Mouse (Mus musculus) Patski (cell line): ENCODE results near the gene Cyld. TPM values are rescaled to one million over a fixed set of nuclear protein-coding genes. Genes with fewer than 3 reads are reported as not detected.
A peak's percentile ranks its signal among the peaks of the same experiment; 100 is the strongest.

Experiments used
- ATAC-seq: fragments of 100-300 bp; one replicate; pipeline ENCODE4 v1.8.0; 2021
- CTCF ChIA-PET: fragments of 350-600 bp; sonication (Branson Sonifier 250); formaldehyde crosslinking; loops from one replicate; lab custom pipeline; 2022; ENCODE audit warnings: inconsistent platforms; lab: Charles Lee
- POLR2A ChIA-PET: fragments of 350-600 bp; sonication (Branson Sonifier 250); formaldehyde crosslinking; loops from one replicate; lab custom pipeline; 2022; ENCODE audit warnings: antibody characterized with exemption, inconsistent platforms; lab: Charles Lee
- DNase-seq: peaks from one replicate; pipeline ENCODE4 v3.0.0-alpha.2; 2011; ENCODE audit warnings: low read depth, low spot score
- H3K27me3 ChIP-seq: fragments of 371-371 bp; one replicate; pipeline ENCODE4 v1.5.1; 2021
- CTCF ChIP-seq: fragments of 100-300 bp; IDR thresholded peaks from one replicate; pipeline ENCODE4 v1.5.1; 2021
- in situ Hi-C: fragments of 300-500 bp; cut with MboI; formaldehyde crosslinking; loops from 3 replicates; pipeline ENCODE4 v1.11.1; 2018; ENCODE audit warnings: low pct_unique_long_range_greater_than_20kb, mixed read lengths
- polyA plus RNA-seq: library from polyadenylated mRNA; unstranded; gene quantifications from one replicate; pipeline ENCODE4 v1.2.3, GENCODE M21; 2021

Cyld gene
- polyA plus RNA-seq, 1 experiment from 2014 or later: 46.7 TPM

DNA sequence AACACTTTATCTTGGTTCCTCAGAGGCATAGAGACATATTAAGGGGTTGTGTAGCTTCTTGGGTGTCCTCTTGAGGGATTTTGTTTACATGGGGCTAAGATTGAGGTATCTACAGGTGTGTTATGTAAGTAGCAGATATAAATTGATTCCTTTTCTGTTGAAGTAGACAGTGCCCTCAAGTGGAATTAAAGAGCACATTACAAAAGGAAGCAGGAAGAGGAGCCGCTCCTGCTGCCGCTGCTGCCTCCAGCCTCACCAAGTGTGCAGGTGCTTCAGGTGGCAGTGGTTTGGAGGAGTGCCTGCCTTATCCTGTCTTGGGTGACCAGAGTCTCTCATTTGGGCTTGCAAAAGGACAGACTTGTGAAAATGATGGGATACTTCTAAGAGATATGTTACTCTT lies 4.8 kb downstream of the Cyld start:
- no peaks in the 10 kb centered on the region for H3K27me3 ChIP-seq
- ChIA-PET CTCF (interaction anchor here (1.0 to 1.7 kb wide), 4 partner anchors 13 to 53 kb away, joined by 3 to 5 read pairs (median 4); no protein-coding TSS in a partner anchor), POLR2A (no interaction called here)
- ATAC-seq: no peak
- no peak for DNase-seq
- no peak for TF ChIP-seq CTCF
- in situ Hi-C loops: loop anchor here (5.0 to 25.0 kb wide), 2 partner anchors 69 to 439 kb away; partner anchors contain the start of gene Adcy7

DNA sequence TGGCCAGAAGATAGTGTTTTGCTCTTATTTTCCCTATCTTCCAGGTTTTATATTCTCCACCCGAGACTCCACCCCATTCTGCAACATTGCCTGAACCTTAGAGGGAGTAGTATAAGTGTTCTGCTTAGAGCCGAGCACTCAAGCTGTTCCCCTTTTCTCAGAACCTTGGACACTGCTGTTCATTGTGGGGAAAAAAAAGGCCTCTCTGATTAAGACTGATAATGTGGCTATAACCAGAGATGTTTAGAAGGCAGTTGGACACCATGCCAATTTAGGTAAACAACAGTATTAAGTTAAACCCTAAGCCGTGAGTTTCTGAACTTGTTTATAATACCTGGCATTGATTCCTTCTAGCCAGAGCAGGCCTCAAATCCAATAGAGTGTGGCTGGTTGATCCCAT lies 6.0 kb downstream of the Cyld start:
- ChIA-PET CTCF (interaction anchor here (1.1 kb wide), 1 partner anchor 22 kb away, joined by 3 read pairs; no protein-coding TSS in a partner anchor), POLR2A (no interaction called here)

GRCm38 (mm10) chr8:88723256-88723963 lies 26.6 kb downstream of the Cyld start:
- CTCF ChIA-PET: interaction anchor here (2.3 kb wide), 1 partner anchor 32 kb away, joined by 6 read pairs; no protein-coding TSS in a partner anchor
- H3K27me3 ChIP-seq: no peaks in the 10 kb centered on the region
- DNase-seq: no peak
- POLR2A ChIA-PET: no interaction called here
- no peak for TF ChIP-seq CTCF
- in situ Hi-C loops: loop anchor here (25.0 kb wide), 1 partner anchor 461 kb away; the partner anchor contains the start of gene Adcy7
- no peak for ATAC-seq

More for the DNA sequence above, 6.0 kb downstream of the Cyld start:
- no peak for DNase-seq
- H3K27me3 ChIP-seq: no peaks in the 10 kb centered on the region
- in situ Hi-C loops: loop anchor here (5.0 to 25.0 kb wide), 2 partner anchors 71 to 441 kb away; partner anchors contain the start of gene Adcy7
- ATAC-seq: no peak
- TF ChIP-seq CTCF: no peak

- TF ChIP-seq CTCF: peak; percentile 88
- ATAC-seq (peak; percentile 86), DNase-seq (peak; percentile 37)
- CTCF ChIA-PET: interaction anchor here (1.0 to 2.6 kb wide), 17 partner anchors 10 to 1077 kb away, joined by 3 to 19 read pairs (median 4); partner anchors contain the start of gene Cyld
- peaks cover 3% of the 10 kb centered on the region for H3K27me3 ChIP-seq
- POLR2A ChIA-PET: no interaction called here
- in situ Hi-C loops: loop anchor here (5.0 to 10.0 kb wide), 2 partner anchors 123 to 1030 kb away; no protein-coding TSS in a partner anchor
Measured at GRCm38 (mm10) chr8:88755175-88755791, 58.5 kb downstream of the Cyld start.

DNA sequence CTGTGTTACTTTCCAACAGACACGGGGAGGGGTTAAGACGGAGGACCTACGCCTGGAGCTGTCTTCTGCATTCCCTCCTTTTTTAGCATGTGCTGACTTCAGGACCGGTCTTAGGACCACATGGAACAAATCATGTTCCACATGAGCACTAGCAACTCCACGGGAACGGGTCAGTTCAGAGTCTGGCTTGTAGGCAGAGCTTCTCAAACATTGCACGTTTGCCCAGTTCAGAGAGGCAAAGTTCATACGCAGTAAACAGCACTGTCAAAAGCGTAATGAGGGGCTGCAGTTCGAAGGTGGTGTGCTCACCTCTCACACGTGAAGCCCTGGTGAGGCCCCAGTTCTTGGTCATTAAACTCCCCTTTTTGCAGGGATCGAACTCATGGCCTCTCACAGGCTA lies 65.2 kb downstream of the Cyld start:
- no peak for ATAC-seq
- ChIA-PET POLR2A (no interaction called here), CTCF (no interaction called here)

DNA sequence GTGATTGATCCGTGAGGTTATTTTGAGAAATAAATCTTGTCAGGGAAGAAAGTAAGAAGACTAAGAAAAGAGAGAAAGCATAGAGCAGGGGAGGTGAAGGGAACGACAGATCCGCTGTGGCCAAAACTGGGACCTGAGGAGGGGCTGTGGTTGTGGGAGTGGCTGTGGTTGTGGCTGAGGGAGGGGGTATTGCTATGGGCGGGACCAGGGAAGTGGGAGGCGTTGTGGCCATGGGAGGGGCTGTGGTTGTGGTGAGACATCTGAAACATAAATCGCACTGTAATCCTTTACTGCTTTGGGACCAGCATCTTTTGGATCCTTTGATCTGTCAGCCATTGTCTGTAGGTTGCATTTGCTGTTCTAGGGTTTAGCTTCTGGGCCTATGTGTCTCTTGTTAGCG lies 74.4 kb downstream of the Cyld start:
- DNase-seq: no peak
- CTCF ChIA-PET: no interaction called here
- peaks cover 5% of the 10 kb centered on the region for H3K27me3 ChIP-seq
- in situ Hi-C loops: no loop called here
- no peak for TF ChIP-seq CTCF
- POLR2A ChIA-PET: no interaction called here
- ATAC-seq: no peak

More for the DNA sequence above, 65.2 kb downstream of the Cyld start:
- peaks cover 3% of the 10 kb centered on the region for H3K27me3 ChIP-seq
- TF ChIP-seq CTCF: no peak
- in situ Hi-C loops: no loop called here
- DNase-seq: no peak

DNA sequence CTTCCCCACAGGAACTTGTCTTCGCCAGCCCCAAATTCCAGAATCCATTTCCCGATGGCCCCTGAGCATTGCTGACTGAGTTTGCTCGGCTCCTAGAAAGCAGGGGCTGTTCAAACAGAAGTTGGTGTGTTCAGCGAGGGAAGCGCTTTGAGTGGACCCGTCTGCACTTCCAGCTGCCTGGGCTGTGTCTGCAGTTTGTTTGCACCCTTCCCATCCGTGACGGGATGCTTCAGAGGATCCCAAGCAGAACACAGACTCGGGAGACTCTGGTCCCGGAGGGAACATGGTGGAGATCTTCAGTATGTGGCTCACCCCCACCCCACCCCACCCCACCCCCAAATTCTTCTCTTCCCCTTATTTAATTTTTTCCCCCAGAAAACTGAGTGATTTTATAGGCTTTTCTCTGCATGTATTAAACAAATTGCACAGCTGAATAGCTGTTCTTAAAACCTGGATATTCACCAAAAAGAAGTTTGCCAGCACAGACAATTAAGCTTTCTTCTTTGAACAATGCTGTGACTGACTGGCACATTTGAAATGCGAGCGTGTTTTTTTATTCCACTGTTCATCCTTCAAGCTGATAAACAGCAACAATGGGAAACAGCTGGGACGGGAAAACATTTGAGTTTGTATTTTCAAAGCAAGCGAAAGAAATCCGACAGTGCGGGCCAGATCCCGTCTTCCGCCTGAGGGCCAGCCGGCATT lies 77.9 kb downstream of the Cyld start:
- in situ Hi-C loops: no loop called here
- no peak for DNase-seq
- ChIA-PET POLR2A (no interaction called here), CTCF (interaction anchor here (1.2 to 1.5 kb wide), 2 partner anchors 12 to 18 kb away, joined by 3 to 4 read pairs; no protein-coding TSS in a partner anchor)
- TF ChIP-seq CTCF: no peak
- H3K27me3 ChIP-seq: peaks cover 8% of the 10 kb centered on the region
- no peak for ATAC-seq

DNA sequence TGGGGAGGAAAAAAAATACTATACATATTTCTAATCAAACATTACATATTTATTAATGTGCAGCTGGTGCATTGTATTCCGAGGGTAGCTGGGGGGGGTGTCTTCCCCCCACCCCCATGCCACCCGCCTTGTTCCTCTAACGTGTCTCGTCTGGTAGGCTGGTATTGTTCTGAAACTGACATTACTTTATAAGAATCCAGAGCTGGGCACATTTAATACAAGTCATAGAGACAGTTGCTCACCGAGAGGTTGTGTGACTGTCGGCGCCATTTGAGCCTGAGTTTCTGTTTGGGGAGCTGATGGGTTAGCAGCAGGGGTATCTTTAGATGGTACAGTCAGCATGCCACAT lies 78.4 kb downstream of the Cyld start:
- no peak for ATAC-seq
- ChIA-PET POLR2A (no interaction called here), CTCF (interaction anchor here (1.2 to 1.5 kb wide), 2 partner anchors 11 to 17 kb away, joined by 3 to 4 read pairs; no protein-coding TSS in a partner anchor)
- no peak for TF ChIP-seq CTCF
- in situ Hi-C loops: no loop called here
- DNase-seq: no peak
- peaks cover 8% of the 10 kb centered on the region for H3K27me3 ChIP-seq

DNA sequence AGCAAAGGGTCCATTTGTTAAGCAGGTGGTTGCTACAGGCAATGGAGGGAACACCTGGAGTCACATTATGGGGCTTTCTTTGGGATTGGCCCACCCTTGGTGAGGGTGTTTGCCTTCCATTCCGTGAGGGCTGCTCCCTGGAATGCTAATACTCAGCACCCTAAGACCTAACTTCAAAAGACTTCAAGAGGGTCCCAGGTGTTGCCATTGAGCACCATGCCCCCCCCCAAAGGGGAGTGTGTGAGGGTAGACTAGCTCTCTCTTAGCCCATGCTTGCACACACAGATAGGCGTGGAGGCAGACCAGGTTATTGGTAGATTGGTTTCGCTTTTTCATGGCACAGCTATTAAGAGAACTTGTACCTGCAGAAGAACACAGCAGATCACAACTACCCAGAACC lies 83.3 kb downstream of the Cyld start:
- TF ChIP-seq CTCF: no peak
- peaks cover 3% of the 10 kb centered on the region for H3K27me3 ChIP-seq
- POLR2A ChIA-PET: no interaction called here
- DNase-seq: no peak
- no peak for ATAC-seq
- CTCF ChIA-PET: interaction anchor here (1.7 to 1.8 kb wide), 2 partner anchors 10 to 25 kb away, joined by 4 to 6 read pairs; no protein-coding TSS in a partner anchor
- in situ Hi-C loops: no loop called here

DNA sequence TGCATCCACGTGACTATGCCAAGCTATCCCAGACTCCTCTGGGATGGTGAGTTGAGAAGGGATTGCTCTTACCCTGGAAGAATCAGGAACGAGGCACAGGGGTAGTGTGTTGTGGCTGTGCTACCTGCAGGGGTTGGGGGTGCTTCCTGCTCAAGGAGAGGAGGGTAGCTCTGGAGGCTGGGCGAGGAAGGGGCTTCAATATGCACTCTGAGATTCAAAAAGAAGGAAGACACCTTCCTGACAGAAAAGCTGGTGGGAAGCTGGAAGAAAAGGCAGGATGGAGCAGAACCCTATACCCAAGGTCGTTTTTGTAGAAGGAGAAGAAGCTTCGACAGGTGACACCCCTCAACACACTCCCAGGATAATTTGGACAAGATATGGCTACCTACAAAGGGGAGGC lies 84.5 kb downstream of the Cyld start:
- peaks cover 3% of the 10 kb centered on the region for H3K27me3 ChIP-seq
- DNase-seq (no peak), ATAC-seq (no peak)
- in situ Hi-C loops: no loop called here
- ChIA-PET POLR2A (interaction anchor here (0.6 kb wide), 1 partner anchor 791 kb away, joined by 3 read pairs; no protein-coding TSS in a partner anchor), CTCF (interaction anchor here (1.7 to 1.8 kb wide), 2 partner anchors 9 to 26 kb away, joined by 4 to 6 read pairs; no protein-coding TSS in a partner anchor)
- no peak for TF ChIP-seq CTCF
